Mouse (Mus musculus) testis, adult 2 months (tissue): ENCODE data around the gene Mical3.

Source experiments
- CTCF ChIP-seq: fragments of 200-500 bp; IDR thresholded peaks from 2 replicates; pipeline ENCODE4 v1.5.1; 2012; ENCODE audit warnings: low read depth, mild to moderate bottlenecking, inconsistent platforms, low read length, moderate library complexity; ENCODE audit not compliant: control insufficient read depth, insufficient read depth, insufficient replicate concordance
- POLR2A ChIP-seq: fragments of 200-500 bp; IDR thresholded peaks from 2 replicates; pipeline ENCODE4 v1.6.1; 2012; ENCODE audit warnings: low read depth, mild to moderate bottlenecking, inconsistent platforms, low read length, moderate library complexity; ENCODE audit not compliant: control insufficient read depth

DNA sequence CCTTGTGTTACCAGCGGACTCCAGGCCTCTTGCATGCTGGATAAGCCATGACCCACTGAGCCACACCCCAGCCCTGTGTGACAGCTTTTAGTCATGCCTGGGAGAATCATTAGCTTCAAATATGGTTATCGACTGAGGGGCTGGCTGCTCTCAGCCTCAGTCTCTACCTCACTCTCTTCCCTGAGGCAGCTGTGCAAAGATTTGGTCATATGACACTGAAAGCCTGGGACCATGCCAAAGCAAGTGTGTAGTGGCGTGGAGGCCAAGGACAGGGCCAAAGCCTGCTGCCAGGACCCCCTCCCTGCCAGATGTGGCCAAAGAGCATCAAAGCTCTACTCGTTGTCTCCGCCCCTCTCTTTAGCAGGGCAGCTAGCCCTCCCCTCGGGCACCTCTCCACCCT lies 20.9 kb upstream of the Mical3 start:
- TF ChIP-seq POLR2A (no peak), CTCF (no peak)
